Mouse (Mus musculus) limb, embryonic 14.5 days (tissue): ENCODE results near the gene Sfrp2. TPM values are rescaled to one million over a fixed set of nuclear protein-coding genes. Genes with fewer than 3 reads are reported as not detected.

Experiments
- ATAC-seq: fragments of 200-750 bp; cut with Nextera tagmentation; 2 replicates; pipeline ENCODE4 v1.8.0; 2017; ENCODE audit warnings: low read depth, moderate number of reproducible peaks, moderate TSS enrichment; ENCODE audit not compliant: low FRiP score
- DNase-seq: peaks from one replicate; pipeline ENCODE4 v3.0.0-alpha.2; 2015; ENCODE audit warnings: low spot score
- H3K27ac ChIP-seq: fragments of 300-500 bp; sonication (generic); replicated peaks from 2 replicates; pipeline ENCODE4 v1.5.1; 2014; ENCODE audit warnings: low read depth, mild to moderate bottlenecking, low read length, moderate library complexity, mixed read lengths
- H3K27me3 ChIP-seq: fragments of 300-500 bp; sonication (generic); 2 replicates; pipeline ENCODE4 v1.6.1; 2014; ENCODE audit warnings: low read length, mixed read lengths; ENCODE audit not compliant: control insufficient read depth, insufficient read depth
- H3K36me3 ChIP-seq: fragments of 300-500 bp; sonication (generic); 2 replicates; pipeline ENCODE4 v1.6.1; 2014; ENCODE audit warnings: mild to moderate bottlenecking, low read length, moderate library complexity, mixed read lengths; ENCODE audit not compliant: control insufficient read depth, insufficient read depth
- H3K4me1 ChIP-seq: fragments of 300-500 bp; sonication (generic); 2 replicates; pipeline ENCODE4 v1.6.1; 2014; ENCODE audit warnings: antibody characterized with exemption, low read length, mixed read lengths; ENCODE audit not compliant: control insufficient read depth, insufficient read depth
- H3K4me2 ChIP-seq: fragments of 300-500 bp; sonication (generic); replicated peaks from 2 replicates; pipeline ENCODE4 v1.6.1; 2014; ENCODE audit warnings: low read depth, mild to moderate bottlenecking, low read length, moderate library complexity; ENCODE audit not compliant: severe bottlenecking
- H3K4me3 ChIP-seq: fragments of 300-500 bp; sonication (generic); replicated peaks from 2 replicates; pipeline ENCODE4 v1.5.1; 2014; ENCODE audit warnings: low read length
- H3K9ac ChIP-seq: fragments of 300-500 bp; sonication (generic); 2 replicates; pipeline ENCODE4 v1.6.1; 2014; ENCODE audit warnings: mild to moderate bottlenecking, low read depth, low read length, moderate library complexity; ENCODE audit not compliant: severe bottlenecking
- H3K9me3 ChIP-seq: fragments of 300-500 bp; sonication (generic); 2 replicates; pipeline ENCODE4 v1.6.1; 2016; ENCODE audit warnings: low read length; ENCODE audit not compliant: control insufficient read depth
- POLR2A ChIP-seq: fragments of 200-500 bp; IDR thresholded peaks from 2 replicates; pipeline ENCODE4 v1.8.0; 2012; ENCODE audit warnings: inconsistent platforms, mild to moderate bottlenecking, moderate library complexity, borderline replicate concordance; ENCODE audit not compliant: insufficient read depth, insufficient read length; ENCODE audit errors: extremely low read depth
- WGBS: fragments of 180-500 bp; shearing (Covaris S2); extraction: QIAGEN DNeasy Blood & Tissue Kit; methylation state at CpG from one replicate; pipeline ENCODE4 v1.1.7; 2014; 5-methylcytosine and 5-hydroxymethylcytosine counted together
- polyA plus RNA-seq, 2 experiments: library from polyadenylated mRNA; depleted of rRNA in 1 of 2; stranded (reverse) in 1 of 2; unstranded in 1 of 2; fragments of >200 nt; fragmentation: Nextera tagmentation in 1 of 2; extraction: Ambion mirVana in 1 of 2; gene quantifications; 2 replicates each; pipeline versions ENCODE4 v1.2.1 to v1.2.3; 2012 to 2014

Sfrp2 gene
- polyA plus RNA-seq (2012; rRNA removed) (446 and 655 TPM in 2 replicates), polyA plus RNA-seq (2014; fragmentation: Nextera tagmentation; extraction: Ambion mirVana) (328 and 398 TPM in 2 replicates)

DNA sequence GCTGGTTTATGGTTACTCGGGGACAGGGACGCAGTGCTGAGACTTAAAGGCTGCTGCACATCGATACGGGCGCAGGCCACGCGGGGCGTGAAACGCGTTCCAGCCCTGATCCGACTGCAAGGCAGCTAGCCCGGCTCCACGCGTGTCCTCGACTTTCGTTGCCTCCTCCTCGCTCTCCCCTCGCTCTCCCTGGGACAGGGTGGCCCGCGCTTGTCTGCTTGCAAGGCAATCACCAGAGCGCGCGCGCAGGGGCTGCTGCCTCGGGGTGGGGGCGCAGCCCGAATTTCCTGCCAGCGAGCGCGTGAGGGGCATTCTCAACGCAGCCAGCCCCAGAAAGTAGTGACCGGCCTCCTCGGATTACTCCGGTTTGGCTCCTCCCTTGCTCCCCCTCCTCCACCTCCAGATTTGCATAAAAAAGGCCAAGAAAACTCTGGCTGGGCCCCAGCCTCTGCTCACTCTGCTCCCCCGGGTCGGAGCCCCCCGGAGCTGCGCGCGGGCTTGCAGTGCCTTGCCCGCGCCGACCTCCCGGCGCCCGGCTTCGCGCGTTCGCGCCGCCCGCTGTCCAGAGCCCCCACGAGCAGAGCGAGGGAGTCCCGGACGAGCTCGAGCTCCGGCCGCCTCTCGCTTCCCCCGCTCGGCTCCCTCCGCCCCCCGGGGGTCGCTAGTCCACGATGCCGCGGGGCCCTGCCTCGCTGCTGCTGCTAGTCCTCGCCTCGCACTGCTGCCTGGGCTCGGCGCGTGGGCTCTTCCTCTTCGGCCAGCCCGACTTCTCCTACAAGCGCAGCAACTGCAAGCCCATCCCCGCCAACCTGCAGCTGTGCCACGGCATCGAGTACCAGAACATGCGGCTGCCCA is at the start of gene Sfrp2:
Gene Sfrp2 (plus strand): TSS at position 451 of the 855 bp plus-strand sequence.
- WGBS: under 1% methylated on average over 78 of the region's 82 CpGs
- Histone ChIP-seq H3K4me1 (peaks cover 33% of the 10 kb centered on the region), H3K9ac (peak within 1 kb of the TSS; percentile 86), H3K27ac (peak within 1 kb of the TSS; percentile 85), H3K36me3 (peaks cover 16% of the 10 kb centered on the region), H3K27me3 (no peaks in the 10 kb centered on the region), H3K4me2 (peak within 1 kb of the TSS; percentile 91), H3K9me3 (no peaks in the 10 kb centered on the region), H3K4me3 (peak within 1 kb of the TSS; percentile 64)
- ATAC-seq (peak; percentile 82), DNase-seq (peak; percentile 87)
- 0 out of 2 replicates have a peak, but pooled peaks have one; percentile 38 for TF ChIP-seq POLR2A

DNA sequence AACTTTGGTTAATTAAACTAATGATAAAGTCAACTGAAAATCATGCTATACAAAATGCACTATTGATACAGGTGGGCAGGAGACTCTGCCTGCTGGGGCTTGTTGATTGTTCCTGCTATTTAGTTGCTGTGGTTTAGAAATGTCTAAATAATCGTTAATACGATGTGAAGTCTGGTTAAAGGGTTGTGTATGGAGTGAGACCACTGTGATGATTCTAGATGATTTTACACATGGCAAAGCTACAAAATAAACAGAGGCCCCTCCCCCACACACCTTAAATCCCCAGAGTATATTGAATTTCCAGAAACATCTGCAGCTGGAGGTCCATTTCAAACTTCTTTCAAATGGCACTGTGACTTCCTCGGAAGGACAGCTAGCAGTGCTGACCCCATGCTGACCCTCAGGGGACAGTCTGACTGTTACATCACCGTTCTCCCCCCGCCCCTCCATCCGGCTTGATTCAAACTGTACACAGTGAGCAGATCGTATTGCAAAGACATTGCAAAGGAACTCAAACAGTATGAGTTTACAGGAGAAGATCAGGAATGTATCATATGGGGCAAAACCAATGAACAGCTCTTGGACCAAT is 48.4 kb upstream of the Sfrp2 start:
- no peak overlapping the region for H3K4me2 ChIP-seq
- ATAC-seq (peak; percentile 72), DNase-seq (peak; percentile 17)
- H3K27me3 ChIP-seq: no peaks in the 10 kb centered on the region
- H3K9me3 ChIP-seq: no peaks in the 10 kb centered on the region
- H3K4me3 ChIP-seq: no peak overlapping the region
- no peak overlapping the region for H3K27ac ChIP-seq
- no peak for TF ChIP-seq POLR2A
- peaks cover 8% of the 10 kb centered on the region; the same call in 1 of the 2 replicates for H3K4me1 ChIP-seq
- 32% methylated on average over 7 of the region's 7 CpGs for whole genome bisulfite sequencing
- H3K36me3 ChIP-seq: no peaks in the 10 kb centered on the region
- no peak overlapping the region for H3K9ac ChIP-seq

DNA sequence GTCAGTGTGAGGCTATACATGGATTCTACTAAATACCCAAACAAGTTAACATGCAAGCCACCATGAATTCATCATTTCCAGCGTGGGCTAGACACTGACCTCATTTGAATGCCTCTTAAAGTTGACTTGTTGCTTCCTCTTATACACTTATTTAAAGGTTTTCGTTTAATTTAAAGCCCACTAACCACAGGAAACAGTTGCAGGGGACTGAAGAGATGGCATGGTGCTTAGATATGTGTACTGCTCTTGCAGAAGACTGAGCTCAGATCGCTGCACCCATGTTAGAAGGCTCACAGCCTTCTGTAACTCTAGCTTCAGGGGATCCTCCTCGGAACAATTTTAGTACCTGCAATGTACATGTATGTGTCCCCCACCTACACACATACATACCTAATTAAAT is 47.5 kb upstream of the Sfrp2 start:
- 65% methylated on average over 4 of the region's 4 CpGs for WGBS
- Histone ChIP-seq H3K27ac (no peak overlapping the region), H3K4me2 (no peak overlapping the region), H3K36me3 (no peaks in the 10 kb centered on the region), H3K9me3 (no peaks in the 10 kb centered on the region), H3K4me1 (peaks cover 8% of the 10 kb centered on the region; the same call in 1 of the 2 replicates), H3K9ac (no peak overlapping the region), H3K4me3 (no peak overlapping the region), H3K27me3 (no peaks in the 10 kb centered on the region)
- no peak for TF ChIP-seq POLR2A
- ATAC-seq: no peak
- DNase-seq: no peak

DNA sequence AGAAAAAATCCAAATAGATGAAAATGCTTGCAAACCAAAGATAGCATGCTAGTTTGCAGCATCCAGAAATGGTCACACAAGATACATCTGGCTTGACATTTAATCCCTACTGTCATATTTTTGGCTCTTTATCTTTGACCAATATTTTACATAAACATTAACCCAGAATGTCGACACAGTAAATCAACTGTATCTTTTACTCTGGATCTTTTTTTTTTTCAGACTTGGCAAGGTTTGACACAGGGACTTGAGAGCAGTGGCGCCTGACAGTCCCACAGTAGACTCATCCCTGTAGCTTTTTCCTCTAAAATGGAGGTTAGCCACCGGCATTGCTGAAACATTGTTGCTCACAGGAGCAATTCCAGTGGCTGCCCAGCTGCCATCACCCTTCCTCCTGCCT is 37.9 kb upstream of the Sfrp2 start:
- Histone ChIP-seq H3K4me1 (peaks cover 6% of the 10 kb centered on the region; the same call in 1 of the 2 replicates), H3K9ac (no peak overlapping the region), H3K9me3 (no peaks in the 10 kb centered on the region; the same call in 1 of the 2 replicates), H3K27ac (no peak overlapping the region), H3K4me3 (no peak overlapping the region), H3K4me2 (no peak overlapping the region), H3K36me3 (no peaks in the 10 kb centered on the region), H3K27me3 (no peaks in the 10 kb centered on the region)
- ATAC-seq (no peak), DNase-seq (no peak)
- 81% methylated on average over 3 of the region's 3 CpGs for WGBS
- no peak for TF ChIP-seq POLR2A

DNA sequence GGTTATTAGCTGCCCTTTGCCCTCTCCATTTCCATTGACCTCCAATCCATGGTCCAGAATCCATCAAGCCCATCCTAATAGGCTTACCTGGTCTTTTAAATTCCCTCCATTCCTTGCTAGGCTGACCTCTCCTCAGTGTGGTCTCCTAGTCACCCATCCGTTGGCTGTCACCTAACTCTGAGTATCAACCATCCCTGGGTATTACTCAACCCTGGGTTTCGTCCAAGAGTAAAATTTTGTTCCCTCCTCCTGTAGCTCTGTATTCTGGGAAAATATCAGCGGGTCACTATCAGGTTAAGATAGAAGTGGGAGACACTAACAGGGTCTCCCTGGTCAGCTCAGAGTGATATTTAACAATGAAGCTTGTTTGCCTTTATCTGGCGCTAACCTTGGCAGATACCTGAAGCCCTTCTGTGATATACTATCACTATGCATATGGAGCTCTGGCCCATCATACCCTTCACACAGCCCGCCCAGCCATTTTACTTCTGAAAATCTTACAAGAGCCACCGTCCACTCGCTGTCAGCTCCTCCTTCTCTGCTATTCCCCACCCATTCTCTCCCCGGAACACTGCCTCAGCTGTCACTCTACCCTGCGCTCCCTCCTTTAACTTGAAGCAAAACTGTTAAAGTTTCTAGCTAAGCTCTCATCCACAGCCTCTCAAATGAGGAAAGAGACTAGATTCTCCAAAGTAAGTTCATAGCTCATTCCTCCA is 37.3 kb upstream of the Sfrp2 start:
- H3K4me1 ChIP-seq: peaks cover 10% of the 10 kb centered on the region; the same call in 1 of the 2 replicates
- WGBS: 86% methylated on average over 9 of the region's 9 CpGs
- no peak overlapping the region for H3K4me3 ChIP-seq
- no peak for TF ChIP-seq POLR2A
- no peak overlapping the region for H3K27ac ChIP-seq
- no peaks in the 10 kb centered on the region; the same call in 1 of the 2 replicates for H3K9me3 ChIP-seq
- H3K27me3 ChIP-seq: no peaks in the 10 kb centered on the region
- no peak overlapping the region for H3K9ac ChIP-seq
- DNase-seq: no peak
- no peaks in the 10 kb centered on the region for H3K36me3 ChIP-seq
- no peak for ATAC-seq
- no peak overlapping the region for H3K4me2 ChIP-seq
